Mouse (Mus musculus): ENCODE measurements around the gene Gm3033.
"Not testable (repeated sequence)": the region's sequence is repeated elsewhere in the genome, so short reads cannot be mapped to it uniquely, and the experiment has no call there.

Gm3033 gene

DNA sequence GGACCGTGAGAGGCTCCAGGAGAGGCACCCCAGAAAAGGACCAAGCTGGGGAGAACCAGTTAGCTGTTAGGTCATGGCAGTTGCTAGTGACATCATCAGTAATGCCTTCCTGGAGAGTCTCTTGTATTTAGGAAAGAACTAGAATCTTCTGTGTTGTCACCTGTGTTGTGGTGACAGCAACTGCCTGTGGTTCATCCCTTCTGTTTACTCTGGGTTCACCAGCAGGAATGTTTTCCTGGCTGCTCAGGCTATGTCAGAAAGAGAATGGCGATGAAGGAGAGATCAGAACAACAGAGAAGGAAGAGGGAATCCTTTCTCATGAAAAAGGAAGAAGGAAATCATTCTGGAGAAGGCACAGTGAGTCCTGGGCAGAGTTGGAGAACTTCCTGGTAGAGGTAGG, at the start of gene Gm3033:
Gene Gm3033 (plus strand): TSS at position 301 of the 400 bp plus-strand sequence.
- DNase-seq = not testable (repeated sequence)

DNA sequence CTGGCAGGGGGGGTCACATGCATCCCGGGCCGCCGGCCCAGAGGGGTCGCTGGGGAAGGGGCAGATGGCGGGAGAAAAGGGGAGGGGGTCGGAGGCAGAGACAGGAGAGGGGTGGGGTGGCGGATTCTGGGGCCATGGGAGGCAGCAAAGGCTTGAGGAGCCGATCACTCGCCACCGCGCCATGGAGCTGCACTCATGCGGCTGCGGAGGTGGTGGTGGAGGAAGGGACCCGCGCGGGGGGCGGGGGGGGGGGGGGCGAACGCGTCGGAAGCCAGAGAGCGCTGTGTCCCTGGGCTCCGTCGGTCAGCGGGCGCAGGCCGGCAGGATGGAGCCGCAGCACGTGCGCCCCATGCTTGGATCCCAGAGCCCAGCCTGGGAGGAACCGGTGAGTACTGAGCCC, 36.3 kb upstream of the Gm3033 start, which contains the start of gene Gm3002:
Gene Gm3002 (plus strand): TSS at position 301 of the 400 bp plus-strand sequence.
- DNase-seq = not testable (repeated sequence)

DNA sequence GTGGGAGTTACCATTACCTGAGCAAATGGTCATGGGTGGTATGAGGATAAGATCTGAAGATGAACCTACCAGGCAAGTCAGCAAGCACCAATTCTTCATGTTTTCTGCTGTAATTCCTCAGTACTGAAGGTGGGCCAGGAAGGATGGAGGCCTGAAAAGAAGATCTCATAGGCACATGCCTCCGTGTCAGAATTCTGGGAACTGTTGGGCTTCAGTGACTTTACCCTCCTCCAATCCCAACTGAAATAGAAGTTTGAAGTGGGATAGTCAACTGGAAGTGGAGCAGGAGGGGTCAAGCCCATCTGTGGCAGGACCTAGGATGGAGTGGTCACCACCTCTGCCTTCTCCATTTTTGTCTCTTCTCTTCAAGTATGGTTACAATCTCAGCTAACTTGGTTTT, 37.8 kb downstream of the Gm3033 start, which contains the start of gene Gm2916:
Gene Gm2916 (plus strand): TSS at position 301 of the 400 bp plus-strand sequence.
- not testable (repeated sequence) for DNase-seq
